Mouse (Mus musculus): ENCODE data around the gene Gm21854. TPM values are rescaled to one million over a fixed set of nuclear protein-coding genes. Genes with fewer than 3 reads are reported as not detected.
"Not testable (repeated sequence)": the region's sequence is repeated elsewhere in the genome, so short reads cannot be mapped to it uniquely, and the experiment has no call there.

The Gm21854 gene
- not detected in 2 replicates for polyA plus RNA-seq (2012; rRNA removed)

DNA sequence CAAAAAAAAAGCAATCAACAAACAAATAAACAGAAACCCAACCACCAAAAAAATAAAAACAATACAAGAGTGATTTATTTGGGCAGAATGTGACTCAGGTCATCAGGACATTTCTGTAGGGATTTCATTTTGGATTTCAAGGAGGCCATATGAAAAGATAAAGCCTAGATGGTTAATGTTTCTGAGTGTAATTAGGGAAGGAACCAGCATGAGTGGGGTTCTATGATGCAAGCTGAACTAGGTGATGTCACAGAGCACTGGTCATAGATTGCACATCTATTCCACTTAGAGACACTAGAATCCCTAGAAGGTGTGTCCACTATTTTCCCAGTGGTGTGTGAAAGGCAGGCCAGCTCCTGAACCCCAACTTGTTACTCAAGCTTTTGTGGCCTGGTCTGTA, at the start of gene Gm21854:
TSS of gene Gm21854 (plus strand) at position 301 of the 400 bp plus-strand sequence.
- not testable (repeated sequence) for DNase-seq (ENCODE audit: low read depth, low spot score)

Other genes starting within 250 kb of the Gm21854 start
- gene Gm20914, start 69.0 kb downstream of the Gm21854 start, polyA plus RNA-seq (2012; rRNA removed): not detected in 2 replicates
- not detected in 2 replicates for gene Gm28171, start 136.4 kb downstream of the Gm21854 start, polyA plus RNA-seq (2012; rRNA removed)

Data from large intestine, adult 2 months (tissue).